Mouse (Mus musculus) MEL (cell line): ENCODE results near the gene Kcne3. TPM values are rescaled to one million over a fixed set of nuclear protein-coding genes. Genes with fewer than 3 reads are reported as not detected.

Experiments
- DNase-seq: peaks from one replicate; pipeline ENCODE4 v3.0.0; 2011; ENCODE audit warnings: low read depth, low spot score
- H3K27ac ChIP-seq: 2 replicates; pipeline ENCODE4 v1.5.1; 2012; ENCODE audit warnings: low read depth, mild to moderate bottlenecking, control low read depth, low read length, moderate library complexity; ENCODE audit not compliant: control insufficient read depth
- H3K27me3 ChIP-seq, 2 experiments: fragments of 150-350 bp in 1 of 2; sonication (generic) in 1 of 2; 2 replicates each; pipeline ENCODE4 v1.6.1; 2012; ENCODE audit warnings: low read length in 2 of 2, mild to moderate bottlenecking in 2 of 2, improper control_type of control experiment in 1 of 2, moderate library complexity in 1 of 2; ENCODE audit not compliant: insufficient read depth in 2 of 2, control insufficient read depth in 1 of 2
- H3K36me3 ChIP-seq, 2 experiments: 2 replicates each; pipeline ENCODE4 v1.6.1; 2012 to 2014; ENCODE audit warnings: low read length in 2 of 2, improper control_type of control experiment in 1 of 2, inconsistent platforms in 1 of 2, mild to moderate bottlenecking in 1 of 2; ENCODE audit not compliant: insufficient read depth in 2 of 2, control insufficient read depth in 1 of 2
- H3K4me1 ChIP-seq, 2 experiments: fragments of 150-350 bp in 1 of 2; sonication (generic) in 1 of 2; 2 replicates each; pipeline ENCODE4 v1.6.1; 2012; ENCODE audit warnings: low read length in 2 of 2, improper control_type of control experiment in 1 of 2, mild to moderate bottlenecking in 1 of 2; ENCODE audit not compliant: insufficient read depth in 2 of 2, control insufficient read depth in 1 of 2
- H3K4me3 ChIP-seq, 2 experiments: fragments of 150-350 bp in 1 of 2; sonication (generic) in 1 of 2; 2 replicates each; pipeline ENCODE4 v1.5.1; 2012; ENCODE audit warnings: low read depth in 2 of 2, low read length in 2 of 2, mild to moderate bottlenecking in 2 of 2, moderate library complexity in 2 of 2, control low read depth in 1 of 2, improper control_type of control experiment in 1 of 2; ENCODE audit not compliant: control insufficient read depth in 1 of 2, insufficient read depth in 1 of 2
- H3K79me2 ChIP-seq: 2 replicates; pipeline ENCODE4 v1.6.1; 2012; ENCODE audit warnings: mild to moderate bottlenecking, low read length, moderate library complexity; ENCODE audit not compliant: control insufficient read depth, poor library complexity, insufficient read depth
- H3K9ac ChIP-seq: 2 replicates; pipeline ENCODE4 v1.6.1; 2012; ENCODE audit warnings: low read depth, mild to moderate bottlenecking, control low read depth, low read length, moderate library complexity; ENCODE audit not compliant: control insufficient read depth, poor library complexity, severe bottlenecking
- H3K9me3 ChIP-seq: fragments of 150-350 bp; sonication (generic); replicated peaks from 2 replicates; pipeline ENCODE4 v1.6.1; 2012; ENCODE audit warnings: mild to moderate bottlenecking, low read length, improper control_type of control experiment, moderate library complexity; ENCODE audit not compliant: insufficient read depth
- BHLHE40 ChIP-seq: IDR thresholded peaks from 2 replicates; pipeline ENCODE4 v1.6.1; 2012; ENCODE audit warnings: low read depth, mild to moderate bottlenecking, inconsistent platforms, low read length, improper control_type of control experiment, borderline replicate concordance
- CHD2 ChIP-seq: IDR thresholded peaks from 2 replicates; pipeline ENCODE4 v1.6.1; 2011; ENCODE audit warnings: low read length, improper control_type of control experiment
- CTCF ChIP-seq, 3 experiments: IDR thresholded peaks in 2 of 3; conservative IDR thresholded peaks in 1 of 3; 2 replicates each; pipeline ENCODE4 v1.5.1; 2011 to 2012; ENCODE audit warnings: low read length in 3 of 3, low read depth in 2 of 3, mild to moderate bottlenecking in 2 of 3, improper control_type of control experiment in 1 of 3, inconsistent platforms in 1 of 3, mixed read lengths in 1 of 3, moderate library complexity in 1 of 3; ENCODE audit not compliant: control insufficient read depth in 1 of 3, insufficient read depth in 1 of 3, poor library complexity in 1 of 3, severe bottlenecking in 1 of 3
- ETS1 ChIP-seq: IDR thresholded peaks from 2 replicates; pipeline ENCODE4 v1.6.1; 2012; ENCODE audit warnings: low read depth, mild to moderate bottlenecking, inconsistent platforms, low read length, improper control_type of control experiment, moderate library complexity
- GATA1 ChIP-seq: IDR thresholded peaks from 2 replicates; pipeline ENCODE4 v1.6.1; 2011; ENCODE audit warnings: low read depth, low read length, improper control_type of control experiment
- HCFC1 ChIP-seq: IDR thresholded peaks from 2 replicates; pipeline ENCODE4 v1.6.1; 2012; ENCODE audit warnings: low read depth, mild to moderate bottlenecking, inconsistent platforms, low read length, improper control_type of control experiment, moderate library complexity
- JUND ChIP-seq: IDR thresholded peaks from 2 replicates; pipeline ENCODE4 v1.6.1; 2011; ENCODE audit warnings: low read depth, mild to moderate bottlenecking, improper control_type of control experiment, low read length
- KAT2A ChIP-seq: conservative IDR thresholded peaks from 2 replicates; pipeline ENCODE4 v1.6.1; 2012; ENCODE audit warnings: low read depth, low read length, improper control_type of control experiment, inconsistent platforms
- MAX ChIP-seq: IDR thresholded peaks from 2 replicates; pipeline ENCODE4 v1.6.1; 2011; ENCODE audit warnings: low read length, improper control_type of control experiment
- MAZ ChIP-seq: IDR thresholded peaks from 2 replicates; pipeline ENCODE4 v1.6.1; 2012; ENCODE audit warnings: low read depth, mild to moderate bottlenecking, inconsistent platforms, low read length, improper control_type of control experiment
- MXI1 ChIP-seq: IDR thresholded peaks from 2 replicates; pipeline ENCODE4 v1.6.1; 2011; ENCODE audit warnings: mild to moderate bottlenecking, low read depth, low read length, improper control_type of control experiment
- NELFE ChIP-seq: IDR thresholded peaks from 2 replicates; pipeline ENCODE4 v1.6.1; 2011; ENCODE audit warnings: low read depth, low read length, improper control_type of control experiment
- POLR2AphosphoS2 ChIP-seq: IDR thresholded peaks from 2 replicates; pipeline ENCODE4 v1.6.1; 2011; ENCODE audit warnings: low read length, improper control_type of control experiment
- POLR2AphosphoS5 ChIP-seq: IDR thresholded peaks from 2 replicates; pipeline ENCODE4 v1.6.1; 2012; ENCODE audit warnings: low read depth, borderline replicate concordance, mild to moderate bottlenecking, inconsistent platforms, low read length, moderate library complexity, mixed read lengths
- SIN3A ChIP-seq: IDR thresholded peaks from 2 replicates; pipeline ENCODE4 v1.6.1; 2012; ENCODE audit warnings: low read length, improper control_type of control experiment, inconsistent platforms
- TCF12 ChIP-seq: IDR thresholded peaks from 2 replicates; pipeline ENCODE4 v1.6.1; 2014; ENCODE audit warnings: low read depth, mild to moderate bottlenecking, inconsistent platforms, low read length, improper control_type of control experiment, moderate library complexity
- ZC3H11A ChIP-seq: IDR thresholded peaks from 2 replicates; pipeline ENCODE4 v1.6.1; 2012; ENCODE audit warnings: low read depth, mild to moderate bottlenecking, inconsistent platforms, low read length, improper control_type of control experiment
- ZKSCAN1 ChIP-seq: IDR thresholded peaks from 2 replicates; pipeline ENCODE4 v1.6.1; 2012; ENCODE audit warnings: low read depth, mild to moderate bottlenecking, inconsistent platforms, low read length, improper control_type of control experiment, moderate library complexity
- ZMIZ1 ChIP-seq: IDR thresholded peaks from 2 replicates; pipeline ENCODE4 v1.6.1; 2012; ENCODE audit warnings: low read depth, mild to moderate bottlenecking, inconsistent platforms, low read length, improper control_type of control experiment, moderate library complexity
- polyA plus RNA-seq, 2 experiments: library from polyadenylated mRNA; stranded (reverse) in 1 of 2; unstranded in 1 of 2; fragments of >175 nt in 1 of 2; fragments of >200 nt in 1 of 2; gene quantifications; 2 replicates each; pipeline versions ENCODE4 v1.2.1 to v1.2.4; 2012; ENCODE audit warnings: low replicate concordance in 2 of 2, low read depth in 1 of 2; ENCODE audit not compliant: insufficient read length in 2 of 2, insufficient read depth in 1 of 2, missing spikeins in 1 of 2
- total RNA-seq: library from RNA; depleted of rRNA; stranded (reverse); fragments of 300-350 nt; gene quantifications from 2 replicates; pipeline ENCODE4 v1.2.3, GENCODE M21; 2012

Kcne3 gene
- total and polyA plus RNA-seq, 3 experiments = 4.9 to 6.7 TPM; not detected in 1

- TF ChIP-seq BHLHE40 = no peak
- TF ChIP-seq MXI1 = peak; percentile 63; the same call in 1 of the 2 replicates
- TF ChIP-seq ETS1 = peak; percentile 92
- peak; percentile 88 for TF ChIP-seq SIN3A
- TF ChIP-seq JUND = no peak
- no peak for TF ChIP-seq ZMIZ1
- no peak for TF ChIP-seq POLR2AphosphoS5
- TF ChIP-seq TCF12 = peak; percentile 99
- TF ChIP-seq CHD2 = 0 out of 2 replicates have a peak, but pooled peaks have one; percentile 11
- peak; percentile 71 for TF ChIP-seq MAZ
- 0 out of 2 replicates have a peak, but pooled peaks have one; percentile 9 for TF ChIP-seq KAT2A
- no peak for TF ChIP-seq CTCF (IDR thresholded peaks at IDR 0.05 in 2 of 3, conservative IDR thresholded peaks at IDR 0.05 in 1 of 3; ENCODE audit: control insufficient read depth in 1 of 3, insufficient read depth in 1 of 3, low read depth in 2 of 3, low read length in 3 of 3, poor library complexity in 1 of 3, severe bottlenecking in 1 of 3)
- TF ChIP-seq POLR2AphosphoS2 = 0 out of 2 replicates have a peak, but pooled peaks have one; percentile 35
- TF ChIP-seq ZC3H11A = no peak
- TF ChIP-seq NELFE = peak; percentile 37; the same call in 1 of the 2 replicates
Measured at GRCm38 (mm10) chr7:100179394-100179793, 3.1 kb downstream of the Kcne3 start (continued).

DNA sequence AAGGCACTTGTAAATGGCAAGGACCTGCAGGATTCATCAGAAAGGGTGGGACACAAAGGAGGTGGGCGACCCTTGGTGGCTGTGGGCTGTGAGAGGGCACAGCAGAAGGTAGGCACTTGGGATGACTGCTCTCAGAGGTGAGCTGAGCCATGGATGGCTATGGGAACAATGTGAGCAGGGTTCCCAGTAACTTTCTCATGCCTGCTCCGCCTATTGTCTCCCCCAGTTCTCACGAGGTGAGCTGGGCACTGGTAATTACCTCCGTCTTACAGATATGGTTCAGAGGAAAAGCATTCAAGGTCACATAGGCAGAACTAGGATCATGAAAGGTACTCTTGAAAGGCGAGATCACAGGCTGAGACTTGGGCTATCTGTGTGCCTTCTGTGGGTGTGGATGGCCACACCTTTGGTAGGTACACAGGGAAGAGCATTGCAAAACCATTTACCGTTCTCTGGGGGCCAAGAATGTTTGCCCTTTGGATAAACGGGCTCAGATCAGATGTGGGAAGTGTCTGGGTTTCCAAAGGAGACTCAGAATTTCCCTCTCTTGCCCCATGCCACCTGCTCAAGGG, 3.6 kb downstream of the Kcne3 start:
- Histone ChIP-seq H3K4me1 (peaks cover 24 to 68% of the 10 kb centered on the region in 2 experiments), H3K9ac (peak overlapping the region; percentile 38), H3K9me3 (no peaks in the 10 kb centered on the region), H3K79me2 (no peaks in the 10 kb centered on the region), H3K36me3 (peaks cover 0 to 57% of the 10 kb centered on the region in 2 experiments; a peak in 2 of 4 replicates), H3K27me3 (no peaks in the 10 kb centered on the region), H3K4me3 (peak overlapping the region; percentile 11 to 31; a peak in 3 of 4 replicates), H3K27ac (peak overlapping the region; percentile 88)
- TF ChIP-seq HCFC1 = 0 out of 2 replicates have a peak, but pooled peaks have one; percentile 3
- no peak for TF ChIP-seq ZKSCAN1
- DNase-seq = no peak

GRCm38 (mm10) chr7:100181176-100181575, 4.9 kb downstream of the Kcne3 start:
- TF ChIP-seq MAX (no peak), GATA1 (peak; percentile 38; the same call in 1 of the 2 replicates)
- Histone ChIP-seq H3K36me3 (peaks cover 0 to 49% of the 10 kb centered on the region in 2 experiments; a peak in 2 of 4 replicates), H3K9ac (no peak overlapping the region), H3K9me3 (no peaks in the 10 kb centered on the region), H3K4me3 (no peak overlapping the region), H3K4me1 (peaks cover 24 to 59% of the 10 kb centered on the region in 2 experiments), H3K27ac (no peak overlapping the region), H3K79me2 (no peaks in the 10 kb centered on the region), H3K27me3 (no peaks in the 10 kb centered on the region)
- no peak for DNase-seq
